Mouse (Mus musculus) limb, embryonic 10.5 days (tissue): ENCODE data around the gene Tmem120b. TPM values are rescaled to one million over a fixed set of nuclear protein-coding genes. Genes with fewer than 3 reads are reported as not detected.

Experiments
- DNase-seq: peaks from one replicate; pipeline ENCODE4 v3.0.0-alpha.2; 2017; ENCODE audit warnings: low spot score
- H3K27ac ChIP-seq: fragments of 300-500 bp; sonication (generic); 2 replicates; pipeline ENCODE4 v1.5.1; 2016; ENCODE audit warnings: mild to moderate bottlenecking
- H3K27me3 ChIP-seq: fragments of 300-500 bp; sonication (generic); 2 replicates; pipeline ENCODE4 v1.6.1; 2016; ENCODE audit warnings: low read depth, mild to moderate bottlenecking; ENCODE audit not compliant: poor library complexity, severe bottlenecking
- H3K36me3 ChIP-seq: fragments of 300-500 bp; sonication (generic); 2 replicates; pipeline ENCODE4 v1.6.1; 2016; ENCODE audit warnings: mild to moderate bottlenecking, moderate library complexity
- H3K4me1 ChIP-seq: fragments of 300-500 bp; sonication (generic); 2 replicates; pipeline ENCODE4 v1.6.1; 2016
- H3K4me3 ChIP-seq: fragments of 300-500 bp; sonication (generic); 2 replicates; pipeline ENCODE4 v1.5.1; 2016; ENCODE audit warnings: mild to moderate bottlenecking, moderate library complexity
- H3K9me3 ChIP-seq: fragments of 300-500 bp; sonication (generic); replicated peaks from 2 replicates; pipeline ENCODE4 v1.6.1; 2016; ENCODE audit warnings: mild to moderate bottlenecking
- WGBS: fragments of 180-500 bp; shearing (Covaris S2); methylation state at CpG from one replicate; pipeline ENCODE4 v1.1.7; 2016; 5-methylcytosine and 5-hydroxymethylcytosine counted together
- polyA plus RNA-seq: library from polyadenylated mRNA; unstranded; fragments of >200 nt; fragmentation: Nextera tagmentation; extraction: Ambion mirVana; gene quantifications from 2 replicates; pipeline ENCODE4 v1.2.1, GENCODE M21; 2016

Gene Tmem120b
- polyA plus RNA-seq, 1 experiment from 2014 or later: 12.4 TPM

GRCm38 (mm10) chr5:123142161-123143157 is 74.2 kb downstream of the Tmem120b start, which contains the start of gene Setd1b:
Gene Setd1b (plus strand): TSS chr5:123142193.
- peak; percentile 60 for DNase-seq
- Histone ChIP-seq H3K27me3 (no peaks in the 10 kb centered on the region), H3K36me3 (peaks cover 37% of the 10 kb centered on the region), H3K4me3 (peak within 1 kb of the TSS; percentile 99), H3K27ac (peak within 1 kb of the TSS; percentile 100), H3K4me1 (peaks cover 53% of the 10 kb centered on the region), H3K9me3 (no peaks in the 10 kb centered on the region)
- WGBS: under 1% methylated on average over 88 of the region's 103 CpGs

GRCm38 (mm10) chr5:123143251-123143970 is 75.2 kb downstream of the Tmem120b start:
- H3K4me3 ChIP-seq: peak overlapping the region; percentile 99
- DNase-seq: peak; percentile 65
- H3K27me3 ChIP-seq: no peaks in the 10 kb centered on the region
- H3K36me3 ChIP-seq: peaks cover 44% of the 10 kb centered on the region
- WGBS: 2% methylated on average over 24 of the region's 24 CpGs
- peak overlapping the region; percentile 100 for H3K27ac ChIP-seq
- peaks cover 49% of the 10 kb centered on the region for H3K4me1 ChIP-seq
- no peaks in the 10 kb centered on the region for H3K9me3 ChIP-seq

GRCm38 (mm10) chr5:123143971-123144745 is 75.9 kb downstream of the Tmem120b start:
- Histone ChIP-seq H3K36me3 (peaks cover 51% of the 10 kb centered on the region), H3K4me1 (peaks cover 52% of the 10 kb centered on the region)

GRCm38 (mm10) chr5:123144746-123145590 is 76.8 kb downstream of the Tmem120b start:
- Histone ChIP-seq H3K4me1 (peaks cover 57% of the 10 kb centered on the region), H3K36me3 (peaks cover 59% of the 10 kb centered on the region)
- 43% methylated on average over 20 of the region's 20 CpGs for WGBS

More at GRCm38 (mm10) chr5:123143971-123144745, 75.9 kb downstream of the Tmem120b start:
- no peaks in the 10 kb centered on the region for H3K9me3 ChIP-seq
- peak overlapping the region; percentile 99 for H3K4me3 ChIP-seq
- H3K27ac ChIP-seq: peak overlapping the region; percentile 100; the same call in 1 of the 2 replicates
- peak; percentile 46 for DNase-seq
- H3K27me3 ChIP-seq: no peaks in the 10 kb centered on the region
- 8% methylated on average over 17 of the region's 17 CpGs for WGBS

GRCm38 (mm10) chr5:123146357-123146756 is 78.1 kb downstream of the Tmem120b start:
- Histone ChIP-seq H3K4me3 (peak overlapping the region; percentile 99; the same call in 1 of the 2 replicates), H3K9me3 (no peaks in the 10 kb centered on the region), H3K27ac (no peak overlapping the region), H3K36me3 (peaks cover 73% of the 10 kb centered on the region), H3K4me1 (peaks cover 71% of the 10 kb centered on the region), H3K27me3 (no peaks in the 10 kb centered on the region)
- no peak for DNase-seq
- 87% methylated on average over 11 of the region's 11 CpGs for WGBS

More at GRCm38 (mm10) chr5:123144746-123145590, 76.8 kb downstream of the Tmem120b start:
- Histone ChIP-seq H3K27me3 (no peaks in the 10 kb centered on the region), H3K9me3 (no peaks in the 10 kb centered on the region), H3K4me3 (peak overlapping the region; percentile 99), H3K27ac (0 out of 2 replicates have a peak overlapping the region, but pooled peaks have one; percentile 100)
- DNase-seq: no peak

- H3K4me1 ChIP-seq: peaks cover 75% of the 10 kb centered on the region
- H3K9me3 ChIP-seq: no peaks in the 10 kb centered on the region
- no peak for DNase-seq
- 83% methylated on average over 17 of the region's 17 CpGs for WGBS
- no peaks in the 10 kb centered on the region for H3K27me3 ChIP-seq
- no peak overlapping the region for H3K27ac ChIP-seq
- peaks cover 85% of the 10 kb centered on the region for H3K36me3 ChIP-seq
- H3K4me3 ChIP-seq: no peak overlapping the region
These were observed 79.4 kb downstream of the Tmem120b start for GRCm38 (mm10) chr5:123147569-123147968.

GRCm38 (mm10) chr5:123148073-123148722 is 80.0 kb downstream of the Tmem120b start:
- Histone ChIP-seq H3K9me3 (no peaks in the 10 kb centered on the region), H3K4me1 (peaks cover 72% of the 10 kb centered on the region), H3K27ac (no peak overlapping the region), H3K4me3 (no peak overlapping the region), H3K27me3 (no peaks in the 10 kb centered on the region), H3K36me3 (peaks cover 91% of the 10 kb centered on the region)
- 86% methylated on average over 25 of the region's 25 CpGs for WGBS
- DNase-seq: no peak

GRCm38 (mm10) chr5:123149451-123150400 is 81.5 kb downstream of the Tmem120b start:
- H3K27me3 ChIP-seq: no peaks in the 10 kb centered on the region
- 15% methylated on average over 19 of the region's 19 CpGs for WGBS
- DNase-seq: peak; percentile 94
- no peaks in the 10 kb centered on the region for H3K9me3 ChIP-seq
- H3K4me1 ChIP-seq: peaks cover 60% of the 10 kb centered on the region
- peaks cover 99% of the 10 kb centered on the region for H3K36me3 ChIP-seq
- peak overlapping the region; percentile 42 for H3K4me3 ChIP-seq
- H3K27ac ChIP-seq: 0 out of 2 replicates have a peak overlapping the region, but pooled peaks have one; percentile 26

GRCm38 (mm10) chr5:123150641-123151040 is 82.4 kb downstream of the Tmem120b start:
- peak overlapping the region; percentile 61; the same call in 1 of the 2 replicates for H3K27ac ChIP-seq
- no peaks in the 10 kb centered on the region for H3K27me3 ChIP-seq
- 47% methylated on average over 7 of the region's 7 CpGs for WGBS
- peaks cover 51% of the 10 kb centered on the region for H3K4me1 ChIP-seq
- no peaks in the 10 kb centered on the region for H3K9me3 ChIP-seq
- DNase-seq: no peak
- peaks cover 99% of the 10 kb centered on the region for H3K36me3 ChIP-seq
- peak overlapping the region; percentile 42 for H3K4me3 ChIP-seq

- Histone ChIP-seq H3K9me3 (no peaks in the 10 kb centered on the region), H3K27me3 (no peaks in the 10 kb centered on the region), H3K36me3 (peaks cover 97% of the 10 kb centered on the region), H3K4me1 (peaks cover 47% of the 10 kb centered on the region), H3K27ac (peak overlapping the region; percentile 61; the same call in 1 of the 2 replicates), H3K4me3 (peak overlapping the region; percentile 42; the same call in 1 of the 2 replicates)
- 50% methylated on average over 7 of the region's 7 CpGs for WGBS
- DNase-seq: no peak
These were observed 82.9 kb downstream of the Tmem120b start for GRCm38 (mm10) chr5:123151077-123151476.
